20 mouse cellular contexts compared by ENCODE assay signal in genomic region chr9:31098118-31098517, GRCm38 (mm10). TPM values are rescaled to one million over a fixed set of nuclear protein-coding genes. Genes with fewer than 3 reads are reported as not detected.
DNase-seq lines count a peak whose midpoint lies in the region; ATAC-seq and TF ChIP-seq lines count a peak whose summit lies in the region.
"Had no signal": no experiment of that assay in that cellular context is flagged by ENCODE, and none has a peak within 500 bp of the region (broad histone marks: within the 10 kb centered on the region; RNA-seq: fewer than 3 reads in every experiment).

No protein-coding gene starts in this region.

- H3K9ac ChIP-seq in lung, embryonic 14.5 days: no peak overlapping the region
- H3K9ac ChIP-seq in MEL (ENCODE audit: control insufficient read depth, low read depth, low read length, poor library complexity, severe bottlenecking): no peak overlapping the region
- H3K9ac ChIP-seq in midbrain, embryonic 16.5 days (ENCODE audit: low read depth, low read length): no peak overlapping the region
- H3K9ac ChIP-seq: embryonic facial prominence, embryonic 12.5 days; liver, embryonic 15.5 days had no signal

- TF ChIP-seq RAD21 in MEL (IDR thresholded peaks at IDR 0.05; ENCODE audit: low read depth, low read length): peak; percentile 40

- WGBS in lung, embryonic 14.5 days: 69% methylated on average over 6 of the region's 6 CpGs
- 77% methylated on average over 6 of the region's 6 CpGs for WGBS in small intestine, adult 2 months
- 88% methylated on average over 6 of the region's 6 CpGs for WGBS in midbrain, embryonic 16.5 days

- no peak for DNase-seq in gastrocnemius, adult 2 months
- DNase-seq in gastrocnemius, adult 18-20 months (ENCODE audit: low spot score): no peak
- no peak for DNase-seq in lung, embryonic 14.5 days
- no peak for DNase-seq in lung, adult 18-20 months
- DNase-seq in MEL (ENCODE audit: low read depth, low spot score): peak; percentile 35
- no peak for DNase-seq in layer of hippocampus, adult 11-12 months (ENCODE audit: low spot score)
- DNase-seq: cerebellum, adult 8-10 months; gastrocnemius, postnatal 25 days; kidney, adult 2 months; kidney, postnatal 4 days; lung, postnatal 36 days; thymus, postnatal 36 days had no signal

- intact Hi-C loops in gastrocnemius, adult 2 months (cut with DNase I): no loop called here

- no peaks in the 10 kb centered on the region for H3K9me3 ChIP-seq in lung, embryonic 14.5 days (ENCODE audit: low read depth, low read length)
- no peaks in the 10 kb centered on the region for H3K9me3 ChIP-seq in MEL (replicated peaks; ENCODE audit: insufficient read depth, low read length)
- H3K9me3 ChIP-seq in midbrain, embryonic 16.5 days (replicated peaks; ENCODE audit: control insufficient read depth, low read length, poor library complexity, severe bottlenecking): no peaks in the 10 kb centered on the region
- H3K9me3 ChIP-seq: embryonic facial prominence, embryonic 12.5 days; hindbrain, embryonic 10.5 days; liver, embryonic 15.5 days had no signal

- TF ChIP-seq CTCF in gastrocnemius, adult 2 months (IDR thresholded peaks at IDR 0.05): peak; percentile 10; the same call in 1 of the 2 replicates
- peak; percentile 36 for TF ChIP-seq CTCF in lung, embryonic 14.5 days (IDR thresholded peaks at IDR 0.05; ENCODE audit: low read depth)
- peak; percentile 35 to 43 (median 36); a peak in 5 of 6 replicates for TF ChIP-seq CTCF in MEL (IDR thresholded peaks at IDR 0.05 in 2 of 3, conservative IDR thresholded peaks at IDR 0.05 in 1 of 3; ENCODE audit: control insufficient read depth in 1 of 3, insufficient read depth in 1 of 3, low read depth in 2 of 3, low read length in 3 of 3, poor library complexity in 1 of 3, severe bottlenecking in 1 of 3)
- TF ChIP-seq CTCF in small intestine, adult 2 months (IDR thresholded peaks at IDR 0.05; ENCODE audit: extremely low read depth, insufficient read length, insufficient replicate concordance, low read depth, low read length): peak; percentile 56; the same call in 1 of the 2 replicates

- no peak overlapping the region for H3K27ac ChIP-seq in gastrocnemius, adult 2 months
- H3K27ac ChIP-seq in lung, embryonic 14.5 days (ENCODE audit: low read depth): no peak overlapping the region
- H3K27ac ChIP-seq in MEL (ENCODE audit: control insufficient read depth, low read depth, low read length): no peak overlapping the region
- no peak overlapping the region for H3K27ac ChIP-seq in small intestine, adult 2 months (ENCODE audit: insufficient read depth, low read depth, low read length)
- H3K27ac ChIP-seq in midbrain, embryonic 16.5 days (ENCODE audit: low read length): no peak overlapping the region
- H3K27ac ChIP-seq: embryonic facial prominence, embryonic 12.5 days; hindbrain, embryonic 10.5 days; liver, embryonic 15.5 days had no signal

- no peak overlapping the region for H3K4me2 ChIP-seq in lung, embryonic 14.5 days
- no peak overlapping the region for H3K4me2 ChIP-seq in midbrain, embryonic 16.5 days (ENCODE audit: low read length)
- H3K4me2 ChIP-seq: embryonic facial prominence, embryonic 12.5 days; liver, embryonic 15.5 days had no signal

- no peak for TF ChIP-seq EP300 in MEL (IDR thresholded peaks at IDR 0.05; ENCODE audit: low read depth in 1 of 2, low read length in 2 of 2)

- no peaks in the 10 kb centered on the region for H3K36me3 ChIP-seq in lung, embryonic 14.5 days (ENCODE audit: insufficient read depth)
- no peaks in the 10 kb centered on the region for H3K36me3 ChIP-seq in MEL (ENCODE audit: control insufficient read depth in 1 of 2, insufficient read depth in 2 of 2, low read length in 2 of 2)
- peaks cover 66% of the 10 kb centered on the region for H3K36me3 ChIP-seq in small intestine, adult 2 months (ENCODE audit: control insufficient read depth, insufficient read depth, low read length)
- H3K36me3 ChIP-seq in midbrain, embryonic 16.5 days (ENCODE audit: control insufficient read depth, insufficient read depth, low read length): no peaks in the 10 kb centered on the region
- H3K36me3 ChIP-seq: embryonic facial prominence, embryonic 12.5 days; hindbrain, embryonic 10.5 days; liver, embryonic 15.5 days had no signal

- TF ChIP-seq POLR2A in MEL (IDR thresholded peaks at IDR 0.05; ENCODE audit: control insufficient read depth in 1 of 2, insufficient read depth in 1 of 2, low read depth in 1 of 2, low read length in 2 of 2, poor library complexity in 1 of 2): no peak
- no peak for TF ChIP-seq POLR2A in small intestine, adult 2 months (IDR thresholded peaks at IDR 0.05; ENCODE audit: low read depth, low read length)

- 0 out of 2 replicates have a peak, but pooled peaks cover 3% of the 10 kb centered on the region for H3K4me1 ChIP-seq in lung, embryonic 14.5 days (ENCODE audit: insufficient read depth)
- no peaks in the 10 kb centered on the region for H3K4me1 ChIP-seq in MEL (ENCODE audit: control insufficient read depth in 1 of 2, insufficient read depth in 2 of 2, low read length in 2 of 2)
- H3K4me1 ChIP-seq in small intestine, adult 2 months (ENCODE audit: control insufficient read depth, insufficient read depth, insufficient read length, low read length): no peaks in the 10 kb centered on the region
- H3K4me1 ChIP-seq in midbrain, embryonic 16.5 days (ENCODE audit: control insufficient read depth, insufficient read depth, low read length): no peaks in the 10 kb centered on the region
- H3K4me1 ChIP-seq: embryonic facial prominence, embryonic 12.5 days; hindbrain, embryonic 10.5 days; liver, embryonic 15.5 days had no signal

- H3K4me3 ChIP-seq in gastrocnemius, adult 2 months: no peak overlapping the region
- no peak overlapping the region for H3K4me3 ChIP-seq in lung, embryonic 14.5 days (ENCODE audit: low read depth, low read length)
- no peak overlapping the region for H3K4me3 ChIP-seq in MEL (ENCODE audit: control insufficient read depth in 1 of 2, insufficient read depth in 1 of 2, low read depth in 2 of 2, low read length in 2 of 2)
- no peak overlapping the region for H3K4me3 ChIP-seq in small intestine, adult 2 months (ENCODE audit: low read depth, low read length)
- no peak overlapping the region for H3K4me3 ChIP-seq in midbrain, embryonic 16.5 days (ENCODE audit: low read depth, low read length)
- H3K4me3 ChIP-seq: embryonic facial prominence, embryonic 12.5 days; erythroblast, embryonic 14.5 days; hindbrain, embryonic 10.5 days; liver, embryonic 15.5 days had no signal

- no peaks in the 10 kb centered on the region for H3K27me3 ChIP-seq in lung, embryonic 14.5 days (ENCODE audit: insufficient read depth, low read length)
- no peaks in the 10 kb centered on the region for H3K27me3 ChIP-seq in MEL (ENCODE audit: control insufficient read depth in 1 of 2, insufficient read depth in 2 of 2, low read length in 2 of 2)
- H3K27me3 ChIP-seq in small intestine, adult 2 months (ENCODE audit: control insufficient read depth, insufficient read depth, low read length): no peaks in the 10 kb centered on the region
- no peaks in the 10 kb centered on the region for H3K27me3 ChIP-seq in midbrain, embryonic 16.5 days (ENCODE audit: control insufficient read depth, insufficient read depth, low read depth, low read length)
- H3K27me3 ChIP-seq: embryonic facial prominence, embryonic 12.5 days; liver, embryonic 15.5 days had no signal

- ATAC-seq in lung, embryonic 14.5 days (ENCODE audit: insufficient read depth): no peak
- ATAC-seq in midbrain, embryonic 16.5 days: no peak
- ATAC-seq: CD4-positive, CD25-positive, alpha-beta regulatory T cell, adult 4 months; forebrain, embryonic 14.5 days had no signal

- no peaks in the 10 kb centered on the region for H3K79me2 ChIP-seq in MEL (ENCODE audit: control insufficient read depth, insufficient read depth, low read length, poor library complexity)

TF ChIP-seq in MEL, 35 proteins besides CTCF, POLR2A, EP300 and RAD21 (continues in another document):
- no peak for TF ChIP-seq USF2 (IDR thresholded peaks at IDR 0.05; ENCODE audit: borderline replicate concordance in 1 of 2, insufficient read depth in 1 of 2, low read depth in 1 of 2, low read length in 2 of 2)
- no peak for TF ChIP-seq NELFE (IDR thresholded peaks at IDR 0.05; ENCODE audit: low read depth, low read length)
- TF ChIP-seq MAFK (IDR thresholded peaks at IDR 0.05; ENCODE audit: borderline replicate concordance, low read depth, low read length): no peak
- no peak for TF ChIP-seq TBP (IDR thresholded peaks at IDR 0.05; ENCODE audit: low read depth, low read length)
- no peak for TF ChIP-seq MYC (IDR thresholded peaks at IDR 0.05; ENCODE audit: low read depth, low read length)
- TF ChIP-seq TAL1 (IDR thresholded peaks at IDR 0.05; ENCODE audit: low read length): no peak
- TF ChIP-seq ETS1 (IDR thresholded peaks at IDR 0.05; ENCODE audit: low read depth, low read length): no peak
- no peak for TF ChIP-seq MYB (IDR thresholded peaks at IDR 0.05; ENCODE audit: low read depth, low read length)
- TF ChIP-seq GATA1 (IDR thresholded peaks at IDR 0.05; ENCODE audit: low read depth, low read length): no peak
- TF ChIP-seq POLR2AphosphoS2 (IDR thresholded peaks at IDR 0.05; ENCODE audit: low read length): no peak
- TF ChIP-seq ZC3H11A (IDR thresholded peaks at IDR 0.05; ENCODE audit: low read depth, low read length): 0 out of 2 replicates have a peak, but pooled peaks have one; percentile 17
- TF ChIP-seq USF1 (IDR thresholded peaks at IDR 0.05; ENCODE audit: low read depth, low read length): no peak
- no peak for TF ChIP-seq JUND (IDR thresholded peaks at IDR 0.05; ENCODE audit: low read depth, low read length)
- no peak for TF ChIP-seq GABPA (IDR thresholded peaks at IDR 0.05; ENCODE audit: low read depth, low read length)
- TF ChIP-seq SMC3 (IDR thresholded peaks at IDR 0.05; ENCODE audit: low read depth, low read length): peak; percentile 29; the same call in 1 of the 2 replicates
- TF ChIP-seq BHLHE40 (IDR thresholded peaks at IDR 0.05; ENCODE audit: borderline replicate concordance, low read depth, low read length): no peak
- no peak for TF ChIP-seq MEF2A (IDR thresholded peaks at IDR 0.05; ENCODE audit: extremely low read depth, insufficient replicate concordance, low read depth, low read length, poor library complexity, severe bottlenecking)
- peak; percentile 87 for TF ChIP-seq ZNF384 (IDR thresholded peaks at IDR 0.05; ENCODE audit: low read depth, low read length)

RNA-seq across cellular contexts. Expression of gene St14, which starts 33.5 kb away (rescaled TPM):
- under 1 TPM in 1 of 2 experiments, not detected in 1; 0.08 TPM for total RNA-seq in gastrocnemius, adult 2 months (2021)
- under 1 TPM in 1 of 2 experiments, not detected in 1; 0.41 TPM for total RNA-seq in gastrocnemius, adult 18-20 months (2021)
- 35.5 and 42.1 TPM in 2 replicates for polyA plus RNA-seq in lung, embryonic 14.5 days (2014; fragmentation: Nextera tagmentation; extraction: Ambion mirVana)
- 0.08 and 0.10 TPM in 2 replicates for total RNA-seq in MEL (2012; rRNA removed)
- polyA plus RNA-seq in MEL (2012; ENCODE audit: insufficient read depth in 1 of 2, insufficient read length in 2 of 2, low read depth in 1 of 2, low replicate concordance in 2 of 2, missing spikeins in 1 of 2): under 1 TPM in 1 of 2 experiments, not detected in 1; 0.19 TPM
- polyA plus RNA-seq in small intestine, adult 2 months (2012; rRNA removed): 132 and 279 TPM in 2 replicates
- polyA plus RNA-seq in midbrain, embryonic 16.5 days (2015; fragmentation: Nextera tagmentation; extraction: Ambion mirVana): 0.96 and 1.3 TPM in 2 replicates

Comparison
In these comparisons a context has a peak if more than half of its experiments do, and no peak if none do; other contexts are left out.
1. RNA of gene St14, which starts 33.5 kb away (polyA plus RNA-seq): 132 to 279 TPM in small intestine, adult 2 months and 35.5 to 42.1 TPM in lung, embryonic 14.5 days; 0.96 to 1.3 TPM in midbrain, embryonic 16.5 days and 0.19 TPM in MEL; every median in the first group is over 10 times any median in the second.
2. Peak in every context shown above with its lines, with median percentiles within 50 percentile points of each other: CTCF ChIP-seq.